ENCODE assay signal across 22 mouse cellular contexts in genomic region chr8:119853521-119853920, GRCm38 (mm10). TPM values are rescaled to one million over a fixed set of nuclear protein-coding genes. Genes with fewer than 3 reads are reported as not detected.
A peak's percentile ranks its signal among the peaks of the same experiment; 100 is the strongest.
DNase-seq lines count a peak whose midpoint lies in the region; ATAC-seq lines count a peak whose summit lies in the region.
"Had no signal": no experiment of that assay in that cellular context is flagged by ENCODE, and none has a peak within 500 bp of the region (broad histone marks: within the 10 kb centered on the region; RNA-seq: fewer than 3 reads in every experiment).

No protein-coding gene starts in this region.

- peaks cover 8% of the 10 kb centered on the region; the same call in 1 of the 2 replicates for H3K9me3 ChIP-seq in forebrain, embryonic 10.5 days
- H3K9me3 ChIP-seq in forebrain, embryonic 16.5 days (ENCODE audit: control insufficient read depth, low read length): no peaks in the 10 kb centered on the region
- H3K9me3 ChIP-seq in heart, embryonic 12.5 days (replicated peaks): peaks cover 6% of the 10 kb centered on the region; the same call in 1 of the 2 replicates
- H3K9me3 ChIP-seq: heart, embryonic 15.5 days; hindbrain, embryonic 15.5 days had no signal

- no peak for DNase-seq in forebrain, embryonic 10.5 days (ENCODE audit: extremely low spot score, low spot score)
- DNase-seq in 416B (ENCODE audit: low read depth) (peak; percentile 35), ES-CJ7 (ENCODE audit: low read depth, low spot score) (peak; percentile 70), ZHBTc4 (ENCODE audit: low read depth, low spot score) (peak; percentile 61)
- DNase-seq in cerebellum, adult 18-20 months: no peak
- no peak for DNase-seq in gastrocnemius, postnatal 14 days
- DNase-seq: adrenal gland, postnatal 14 days; cerebellum, adult 11-12 months; cerebellum, adult 9-11 months; cerebellum, postnatal 36 days; gastrocnemius, postnatal 25 days; heart, adult 11 months; heart, postnatal 14 days; kidney, adult 2 months had no signal

- no peak overlapping the region for H3K4me2 ChIP-seq in forebrain, embryonic 16.5 days (ENCODE audit: low read length)
- no peak overlapping the region for H3K4me2 ChIP-seq in heart, embryonic 12.5 days
- H3K4me2 ChIP-seq: heart, embryonic 15.5 days; hindbrain, embryonic 15.5 days had no signal

- peaks cover 14% of the 10 kb centered on the region for H3K27me3 ChIP-seq in forebrain, embryonic 10.5 days (ENCODE audit: poor library complexity, severe bottlenecking)
- no peaks in the 10 kb centered on the region for H3K27me3 ChIP-seq in forebrain, embryonic 16.5 days (replicated peaks; ENCODE audit: control insufficient read depth, insufficient read depth, low read length)
- peaks cover 5% of the 10 kb centered on the region; the same call in 1 of the 2 replicates for H3K27me3 ChIP-seq in heart, embryonic 12.5 days (replicated peaks)
- H3K27me3 ChIP-seq: hindbrain, embryonic 15.5 days had no signal

- ATAC-seq in forebrain, embryonic 16.5 days: no peak
- ATAC-seq in heart, embryonic 12.5 days (ENCODE audit: insufficient number of reproducible peaks, low FRiP score): no peak
- ATAC-seq: forebrain, embryonic 14.5 days; intestine, embryonic 16.5 days had no signal

- peak overlapping the region; percentile 27 for H3K27ac ChIP-seq in forebrain, embryonic 10.5 days
- no peak overlapping the region for H3K27ac ChIP-seq in forebrain, embryonic 16.5 days (ENCODE audit: low read length)
- H3K27ac ChIP-seq in heart, embryonic 12.5 days (ENCODE audit: poor library complexity, severe bottlenecking): no peak overlapping the region
- H3K27ac ChIP-seq: heart, embryonic 10.5 days; heart, embryonic 15.5 days; hindbrain, embryonic 15.5 days had no signal

- H3K4me3 ChIP-seq in forebrain, embryonic 10.5 days: no peak overlapping the region
- no peak overlapping the region for H3K4me3 ChIP-seq in forebrain, embryonic 16.5 days (replicated peaks; ENCODE audit: low read length)
- no peak overlapping the region for H3K4me3 ChIP-seq in heart, embryonic 12.5 days
- H3K4me3 ChIP-seq: heart, embryonic 10.5 days; heart, embryonic 15.5 days; hindbrain, embryonic 15.5 days had no signal

- H3K4me1 ChIP-seq in forebrain, embryonic 10.5 days: peaks cover 21% of the 10 kb centered on the region
- H3K4me1 ChIP-seq in forebrain, embryonic 16.5 days (replicated peaks; ENCODE audit: control insufficient read depth, insufficient read depth, low read length): no peaks in the 10 kb centered on the region
- H3K4me1 ChIP-seq in heart, embryonic 12.5 days (replicated peaks): peaks cover 6% of the 10 kb centered on the region
- H3K4me1 ChIP-seq: hindbrain, embryonic 15.5 days had no signal

- intact Hi-C loops in gastrocnemius, postnatal 14 days (cut with DNase I; ENCODE audit: low total_unique reads): no loop called here

- WGBS in forebrain, embryonic 10.5 days: 52% methylated on average over 8 of the region's 8 CpGs
- WGBS in forebrain, embryonic 16.5 days: 55% methylated on average over 8 of the region's 8 CpGs
- 65% methylated on average over 8 of the region's 8 CpGs for WGBS in heart, embryonic 12.5 days

- H3K36me3 ChIP-seq in forebrain, embryonic 10.5 days (replicated peaks): no peaks in the 10 kb centered on the region
- no peaks in the 10 kb centered on the region for H3K36me3 ChIP-seq in forebrain, embryonic 16.5 days (ENCODE audit: control insufficient read depth, insufficient read depth)
- H3K36me3 ChIP-seq in heart, embryonic 12.5 days: no peaks in the 10 kb centered on the region
- H3K36me3 ChIP-seq: heart, embryonic 15.5 days; hindbrain, embryonic 15.5 days had no signal

- no peak overlapping the region for H3K9ac ChIP-seq in forebrain, embryonic 16.5 days (replicated peaks; ENCODE audit: low read depth, low read length)
- H3K9ac ChIP-seq in heart, embryonic 12.5 days: no peak overlapping the region
- H3K9ac ChIP-seq: heart, embryonic 15.5 days; hindbrain, embryonic 15.5 days had no signal

RNA-seq across cellular contexts. Expression of gene Klhl36, which starts 8.5 kb away (rescaled TPM):
- 10.8 and 11.1 TPM in 2 replicates for polyA plus RNA-seq in forebrain, embryonic 10.5 days (2016; fragmentation: Nextera tagmentation; extraction: Ambion mirVana)
- 15.2 and 19.1 TPM in 2 replicates for polyA plus RNA-seq in forebrain, embryonic 16.5 days (2015; fragmentation: Nextera tagmentation; extraction: Ambion mirVana)
- 1 to 10 TPM; 2.2 to 2.7 TPM for total RNA-seq in gastrocnemius, postnatal 14 days (2021)
- polyA plus RNA-seq in heart, embryonic 12.5 days (2016; fragmentation: Nextera tagmentation; extraction: Ambion mirVana): 10.3 and 12.5 TPM in 2 replicates

RNA-seq across cellular contexts. Expression of gene Cotl1, which starts 13.2 kb away (rescaled TPM):
- polyA plus RNA-seq in forebrain, embryonic 10.5 days (2016; fragmentation: Nextera tagmentation; extraction: Ambion mirVana): 109 and 114 TPM in 2 replicates
- 119 and 147 TPM in 2 replicates for polyA plus RNA-seq in forebrain, embryonic 16.5 days (2015; fragmentation: Nextera tagmentation; extraction: Ambion mirVana)
- 10 to 100 TPM; 18.3 to 24.5 TPM for total RNA-seq in gastrocnemius, postnatal 14 days (2021)
- 40.6 and 54.2 TPM in 2 replicates for polyA plus RNA-seq in heart, embryonic 12.5 days (2016; fragmentation: Nextera tagmentation; extraction: Ambion mirVana)

RNA-seq across cellular contexts. Expression of gene Usp10, which starts 56.6 kb away (rescaled TPM):
- polyA plus RNA-seq in forebrain, embryonic 10.5 days (2016; fragmentation: Nextera tagmentation; extraction: Ambion mirVana): 251 and 264 TPM in 2 replicates
- 158 TPM in 2 replicates for polyA plus RNA-seq in forebrain, embryonic 16.5 days (2015; fragmentation: Nextera tagmentation; extraction: Ambion mirVana)
- total RNA-seq in gastrocnemius, postnatal 14 days (2021): 10 to 100 TPM; 41.1 to 49.5 TPM
- 112 and 116 TPM in 2 replicates for polyA plus RNA-seq in heart, embryonic 12.5 days (2016; fragmentation: Nextera tagmentation; extraction: Ambion mirVana)

RNA-seq across cellular contexts. Expression of gene Gm20388, which starts 57.1 kb away (rescaled TPM):
- polyA plus RNA-seq in forebrain, embryonic 10.5 days (2016; fragmentation: Nextera tagmentation; extraction: Ambion mirVana): 1.2 and 5.5 TPM in 2 replicates
- 3.1 and 4.7 TPM in 2 replicates for polyA plus RNA-seq in forebrain, embryonic 16.5 days (2015; fragmentation: Nextera tagmentation; extraction: Ambion mirVana)
- 1 to 10 TPM; 5.6 to 6.0 TPM for total RNA-seq in gastrocnemius, postnatal 14 days (2021)
- polyA plus RNA-seq in heart, embryonic 12.5 days (2016; fragmentation: Nextera tagmentation; extraction: Ambion mirVana): 4.0 TPM in 1 of 2 replicates, not detected in the other
- polyA plus RNA-seq: embryonic facial prominence, embryonic 14.5 days; heart, embryonic 15.5 days had no signal

Comparison
In these comparisons a context has a peak if more than half of its experiments do, and no peak if none do; other contexts are left out.
1. DNase-seq: peak in 416B (single experiment), ES-CJ7 (single experiment) and ZHBTc4 (single experiment); none in forebrain, embryonic 10.5 days (single experiment), cerebellum, adult 18-20 months (0 of 2) and gastrocnemius, postnatal 14 days (single experiment).